Mouse (Mus musculus): ENCODE results near the gene Cnnm4. TPM values are rescaled to one million over a fixed set of nuclear protein-coding genes. Genes with fewer than 3 reads are reported as not detected.
"Not testable (repeated sequence)": the region's sequence is repeated elsewhere in the genome, so short reads cannot be mapped to it uniquely, and the experiment has no call there.

The Cnnm4 gene
- polyA plus RNA-seq, 1 experiment: 103 TPM

DNA sequence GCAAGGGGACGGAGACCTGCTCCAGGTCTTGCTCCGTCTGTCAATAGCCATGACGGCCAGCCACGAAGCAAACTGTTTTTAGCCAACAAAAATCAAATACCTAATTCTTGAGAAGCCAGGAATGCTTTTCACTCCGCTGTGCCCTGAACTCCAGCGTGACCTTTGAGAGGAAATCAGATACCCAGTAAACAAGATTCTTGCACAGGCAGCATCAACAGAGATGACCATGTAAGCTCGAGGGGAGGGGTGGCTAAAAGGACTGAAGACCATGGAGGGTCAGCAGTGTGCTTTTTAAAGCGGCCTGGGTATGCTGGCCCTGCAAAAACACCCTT, 64.9 kb downstream of the Cnnm4 start:
- WGBS: 79% methylated on average over 8 of the region's 8 CpGs

GRCm38 (mm10) chr1:36536783-36537182, 65.4 kb downstream of the Cnnm4 start, which contains the start of gene Ankrd23:
Gene Ankrd23 (minus strand): TSS chr1:36536883.
- WGBS: 96% methylated on average over 9 of the region's 9 CpGs
- not testable (repeated sequence) for DNase-seq (ENCODE audit: low read depth, low spot score)

More for the DNA sequence above, 64.9 kb downstream of the Cnnm4 start:
- no peak for DNase-seq (ENCODE audit: low read depth, low spot score)

GRCm38 (mm10) chr1:36538727-36539126, 67.3 kb downstream of the Cnnm4 start:
- WGBS: 76% methylated on average over 4 of the region's 4 CpGs
- DNase-seq (ENCODE audit: low read depth, low spot score): no peak

DNA sequence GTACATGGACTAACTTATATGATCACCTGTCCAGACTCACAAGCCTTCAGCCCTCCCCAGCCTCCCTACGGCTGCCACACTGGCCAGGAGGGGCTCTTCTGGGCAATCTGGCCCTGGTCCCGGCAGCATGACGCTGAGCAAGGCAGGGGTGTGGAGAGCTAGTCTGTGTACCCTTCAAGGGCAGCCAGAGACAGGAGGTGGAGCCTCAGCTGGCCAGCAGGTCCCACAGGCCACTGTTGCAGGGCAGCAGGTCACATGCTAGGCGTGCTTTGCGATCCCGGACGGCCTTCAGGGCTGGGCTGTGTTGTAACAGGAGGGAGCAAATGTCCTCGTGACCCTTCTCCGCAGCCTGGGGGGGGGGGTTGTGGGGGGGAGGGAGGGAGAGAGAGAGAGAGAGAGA, 67.8 kb downstream of the Cnnm4 start, which contains the start of gene Gm42417:
TSS of gene Gm42417 (minus strand) at position 244 of the 400 bp plus-strand sequence.
- DNase-seq (ENCODE audit: low read depth, low spot score): no peak
- 50% methylated on average over 9 of the region's 9 CpGs for WGBS

DNA sequence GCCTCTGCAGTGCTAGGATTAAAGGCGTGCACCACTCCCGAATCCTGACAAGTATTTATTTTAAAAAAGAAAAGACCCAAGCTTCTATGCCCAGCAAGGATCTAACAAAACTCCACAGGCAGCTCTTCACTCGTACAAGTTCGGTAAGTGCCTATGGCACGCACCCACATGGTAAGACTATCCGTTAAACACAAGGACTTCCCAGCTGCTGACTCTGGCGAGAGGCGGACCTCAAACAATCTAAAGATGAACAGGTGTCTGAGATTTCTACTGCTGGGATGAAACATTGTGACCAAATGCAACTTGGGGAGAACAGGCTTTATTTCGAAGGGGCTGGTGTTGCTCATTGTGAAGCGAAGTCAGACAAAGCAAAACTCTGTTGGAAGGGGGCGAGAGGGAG, 68.7 kb downstream of the Cnnm4 start:
- WGBS: 92% methylated on average over 11 of the region's 11 CpGs
- no peak for DNase-seq (ENCODE audit: low read depth, low spot score)

DNA sequence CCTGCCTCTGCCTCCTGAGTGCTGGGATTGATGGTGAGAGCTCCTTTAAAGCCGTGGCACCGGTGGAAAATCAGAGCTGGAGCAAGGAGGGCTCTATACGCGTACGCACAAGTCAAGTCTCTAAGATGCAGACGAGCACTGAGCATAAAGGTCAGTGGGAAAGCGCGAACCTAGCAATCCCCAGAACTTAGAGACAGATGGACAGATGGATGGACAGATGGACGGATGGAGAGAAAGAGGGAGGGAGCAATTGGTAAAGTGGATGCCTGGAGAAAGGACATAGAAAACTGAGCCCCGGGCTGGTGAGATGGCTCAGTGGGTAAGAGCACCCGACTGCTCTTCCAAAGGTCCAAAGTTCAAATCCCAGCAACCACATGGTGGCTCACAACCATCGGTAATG, 69.4 kb downstream of the Cnnm4 start:
- WGBS: 93% methylated on average over 12 of the region's 12 CpGs
- DNase-seq (ENCODE audit: low read depth, low spot score): no peak

GRCm38 (mm10) chr1:36541844-36542243, 70.4 kb downstream of the Cnnm4 start:
- 95% methylated on average over 16 of the region's 16 CpGs for WGBS
- no peak for DNase-seq (ENCODE audit: low read depth, low spot score)

- 85% methylated on average over 9 of the region's 9 CpGs for WGBS
Measured at GRCm38 (mm10) chr1:36542925-36543324, 71.5 kb downstream of the Cnnm4 start.

GRCm38 (mm10) chr1:36545382-36545781, 74.0 kb downstream of the Cnnm4 start:
- DNase-seq (ENCODE audit: low read depth, low spot score): no peak
- WGBS: 78% methylated on average over 2 of the region's 2 CpGs

More at GRCm38 (mm10) chr1:36542925-36543324, 71.5 kb downstream of the Cnnm4 start:
- no peak for DNase-seq (ENCODE audit: low read depth, low spot score)

DNA sequence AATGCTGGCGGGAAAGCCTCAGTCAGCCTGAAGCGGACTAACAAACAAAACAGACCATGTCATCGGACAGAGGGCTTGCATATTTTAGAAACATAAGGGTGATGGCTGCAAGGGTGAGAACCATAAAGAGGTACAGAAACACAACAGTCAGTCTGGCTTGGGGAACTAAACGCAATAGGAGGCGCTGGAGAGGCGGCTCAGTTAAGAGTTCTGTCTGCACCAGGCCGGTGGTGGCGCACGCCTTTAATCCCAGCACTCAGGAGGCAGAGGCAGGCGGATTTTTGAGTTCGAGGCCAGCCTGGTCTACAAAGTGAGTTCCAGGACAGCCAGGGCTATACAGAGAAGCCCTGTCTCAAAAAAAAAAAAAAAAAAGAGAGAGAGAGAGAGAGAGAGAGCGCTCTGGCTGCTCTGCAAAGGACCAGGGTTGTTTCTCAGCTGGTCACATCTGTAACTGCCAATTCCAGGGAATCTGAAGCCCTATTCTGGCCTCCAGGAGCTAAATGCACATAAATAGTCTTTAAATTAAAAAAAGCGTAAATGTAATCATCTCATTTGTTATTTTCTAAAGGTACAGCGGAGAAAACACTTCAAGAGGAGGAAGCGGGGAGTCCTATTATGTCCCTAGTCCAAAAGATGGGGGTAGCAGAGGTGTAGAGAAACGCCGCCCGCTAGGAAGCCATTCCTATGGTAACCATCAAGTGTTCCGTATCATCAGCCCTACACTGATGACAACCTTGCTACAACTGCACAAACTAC, 74.6 kb downstream of the Cnnm4 start:
- 66% methylated on average over 19 of the region's 19 CpGs for WGBS
- no peak for DNase-seq (ENCODE audit: low read depth, low spot score)

GRCm38 (mm10) chr1:36546888-36547471, 75.6 kb downstream of the Cnnm4 start, which contains the start of gene Ankrd39:
Gene Ankrd39 (minus strand): TSS chr1:36547445.
- DNase-seq (ENCODE audit: low read depth, low spot score): peak; percentile 97
- WGBS: under 1% methylated on average over 43 of the region's 43 CpGs

- 35% methylated on average over 9 of the region's 9 CpGs for WGBS
- no peak for DNase-seq (ENCODE audit: low read depth, low spot score)
Measured at GRCm38 (mm10) chr1:36547981-36548598, 76.7 kb downstream of the Cnnm4 start.

- 64% methylated on average over 8 of the region's 8 CpGs for WGBS
- no peak for DNase-seq (ENCODE audit: low read depth, low spot score)
Measured at GRCm38 (mm10) chr1:36548771-36549170, 77.4 kb downstream of the Cnnm4 start.

DNA sequence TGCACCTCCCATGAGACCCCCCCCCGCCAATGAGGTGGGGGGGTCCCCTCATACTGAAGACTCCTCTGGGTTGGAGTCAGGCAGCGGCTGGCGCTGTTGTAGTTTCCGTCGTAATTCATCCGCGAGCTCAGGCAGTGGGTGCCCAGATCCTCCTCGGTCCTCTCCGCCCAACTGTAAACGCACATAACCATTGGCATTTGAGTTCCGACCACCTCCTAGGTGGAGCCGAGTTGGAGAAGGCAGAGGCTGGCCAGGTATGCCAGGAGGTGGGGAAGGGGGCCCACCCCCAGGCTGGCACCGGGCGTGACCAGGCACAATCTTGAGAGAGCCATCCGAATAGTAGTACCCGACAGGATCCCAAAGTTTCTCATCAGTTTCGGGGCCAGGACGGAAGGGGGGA, 78.1 kb downstream of the Cnnm4 start:
- WGBS: 70% methylated on average over 18 of the region's 18 CpGs
- no peak for DNase-seq (ENCODE audit: low read depth, low spot score)

- no peak for DNase-seq (ENCODE audit: low read depth, low spot score)
- WGBS: 80% methylated on average over 20 of the region's 20 CpGs
Measured at GRCm38 (mm10) chr1:36550075-36550863, 78.8 kb downstream of the Cnnm4 start.

GRCm38 (mm10) chr1:36551904-36552303, 80.5 kb downstream of the Cnnm4 start:
- 80% methylated on average over 17 of the region's 17 CpGs for WGBS
- DNase-seq (ENCODE audit: low read depth, low spot score): no peak

GRCm38 (mm10) chr1:36552506-36552905, 81.1 kb downstream of the Cnnm4 start:
- 80% methylated on average over 16 of the region's 16 CpGs for WGBS
- DNase-seq (ENCODE audit: low read depth, low spot score): no peak

DNA sequence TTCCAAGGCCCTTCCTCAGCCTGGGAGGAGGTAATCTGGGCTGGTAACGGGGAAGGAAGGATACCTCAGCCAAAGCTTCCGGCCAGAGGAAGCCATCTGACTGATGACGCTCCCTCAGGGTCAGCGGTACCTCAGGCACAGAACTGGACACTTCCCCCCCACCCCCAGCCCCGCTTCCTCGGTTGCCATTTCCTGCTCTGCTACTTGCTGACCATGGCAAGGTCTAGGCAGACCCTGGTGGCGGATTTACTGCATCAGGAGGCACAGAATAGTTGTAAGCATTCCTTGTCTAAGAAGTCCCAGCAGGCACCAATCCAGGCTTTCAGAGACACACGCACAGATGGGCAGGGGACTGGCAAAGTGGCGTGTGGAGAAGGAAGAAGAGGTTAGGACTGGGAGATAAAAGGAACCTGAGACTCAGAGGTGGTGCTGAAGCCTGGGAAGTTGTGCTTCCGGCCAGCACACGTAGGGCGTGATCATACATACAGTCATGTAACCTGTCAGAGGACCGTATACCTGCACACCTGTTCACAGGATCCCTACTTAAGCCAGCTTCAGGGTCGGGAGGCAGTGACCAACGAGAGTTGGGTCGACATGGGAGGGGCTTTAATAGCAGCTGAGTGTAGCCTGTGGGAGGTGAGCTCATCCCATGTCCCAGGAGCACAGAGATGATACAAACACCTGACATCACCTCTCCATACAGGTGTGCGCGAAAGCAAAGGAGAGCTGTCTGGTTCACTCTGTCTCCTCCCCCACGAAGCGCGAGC, 83.4 kb downstream of the Cnnm4 start:
- no peak for DNase-seq (ENCODE audit: low read depth, low spot score)
- WGBS: 73% methylated on average over 21 of the region's 21 CpGs

DNA sequence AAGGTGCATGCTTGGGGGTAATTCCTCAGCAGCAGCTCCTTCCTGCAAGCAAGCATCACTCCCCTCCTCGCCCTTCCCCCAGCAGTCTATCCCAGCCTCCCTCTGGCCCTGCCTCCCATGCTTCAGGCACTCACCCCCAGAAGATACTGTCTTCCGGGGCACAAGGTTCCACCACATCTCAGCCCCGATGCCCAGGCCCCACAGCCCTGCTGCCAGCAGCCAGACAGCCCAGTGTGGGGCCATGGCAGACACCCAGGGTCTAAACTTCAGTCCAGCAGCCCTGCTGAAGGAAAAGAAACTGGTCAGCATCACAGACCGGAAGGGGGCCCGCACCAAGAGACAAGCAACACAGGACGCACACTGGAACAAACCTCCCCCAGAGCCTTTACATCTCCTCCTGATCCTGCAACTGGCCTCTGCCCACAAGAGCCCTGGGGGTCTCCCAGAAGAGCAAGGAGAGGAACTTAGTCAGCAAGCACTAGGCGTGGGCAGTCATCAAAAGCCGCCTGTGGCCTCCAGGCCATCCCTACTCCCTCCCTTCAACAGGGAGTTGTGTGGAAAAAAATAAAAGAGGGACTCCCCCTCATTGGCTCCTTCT, 84.5 kb downstream of the Cnnm4 start:
- no peak for DNase-seq (ENCODE audit: low read depth, low spot score)
- WGBS: 25% methylated on average over 8 of the region's 8 CpGs
